Mouse (Mus musculus) adrenal gland, adult 8-10 months (tissue): ENCODE results near the gene Trpm5. TPM values are rescaled to one million over a fixed set of nuclear protein-coding genes. Genes with fewer than 3 reads are reported as not detected.

Experiments used
- DNase-seq: peaks from one replicate; pipeline ENCODE4 v3.0.0; 2022
- total RNA-seq, 4 experiments: library from RNA; stranded (reverse); gene quantifications; 2 replicates each; pipeline ENCODE4 v1.2.4; 2022

Gene Trpm5
- total RNA-seq, 4 experiments from 2014 or later, result 0.17 to 0.32 (median 0.27) TPM

- no peak for DNase-seq
Observed at GRCm38 (mm10) chr7:143037306-143037705, 57.1 kb downstream of the Trpm5 start.

DNA sequence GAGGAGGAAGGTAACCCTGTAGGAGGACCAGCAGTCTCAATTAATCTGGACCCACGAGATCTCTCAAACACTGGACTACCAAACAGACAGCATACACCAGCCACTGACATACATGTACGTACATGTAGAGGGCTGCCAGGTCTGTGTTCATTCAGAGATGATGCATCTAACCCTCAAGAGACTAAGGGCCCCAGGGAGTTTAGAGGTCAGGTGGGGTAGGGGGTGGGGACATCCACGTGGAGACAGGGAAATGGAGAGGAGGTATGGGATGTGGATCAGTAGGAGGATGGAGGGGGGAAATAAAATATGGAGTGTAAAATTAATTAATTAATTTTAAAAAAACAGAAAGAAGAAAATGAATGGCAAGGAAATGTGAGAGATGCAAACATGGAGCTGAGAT is 57.7 kb downstream of the Trpm5 start:
- no peak for DNase-seq

DNA sequence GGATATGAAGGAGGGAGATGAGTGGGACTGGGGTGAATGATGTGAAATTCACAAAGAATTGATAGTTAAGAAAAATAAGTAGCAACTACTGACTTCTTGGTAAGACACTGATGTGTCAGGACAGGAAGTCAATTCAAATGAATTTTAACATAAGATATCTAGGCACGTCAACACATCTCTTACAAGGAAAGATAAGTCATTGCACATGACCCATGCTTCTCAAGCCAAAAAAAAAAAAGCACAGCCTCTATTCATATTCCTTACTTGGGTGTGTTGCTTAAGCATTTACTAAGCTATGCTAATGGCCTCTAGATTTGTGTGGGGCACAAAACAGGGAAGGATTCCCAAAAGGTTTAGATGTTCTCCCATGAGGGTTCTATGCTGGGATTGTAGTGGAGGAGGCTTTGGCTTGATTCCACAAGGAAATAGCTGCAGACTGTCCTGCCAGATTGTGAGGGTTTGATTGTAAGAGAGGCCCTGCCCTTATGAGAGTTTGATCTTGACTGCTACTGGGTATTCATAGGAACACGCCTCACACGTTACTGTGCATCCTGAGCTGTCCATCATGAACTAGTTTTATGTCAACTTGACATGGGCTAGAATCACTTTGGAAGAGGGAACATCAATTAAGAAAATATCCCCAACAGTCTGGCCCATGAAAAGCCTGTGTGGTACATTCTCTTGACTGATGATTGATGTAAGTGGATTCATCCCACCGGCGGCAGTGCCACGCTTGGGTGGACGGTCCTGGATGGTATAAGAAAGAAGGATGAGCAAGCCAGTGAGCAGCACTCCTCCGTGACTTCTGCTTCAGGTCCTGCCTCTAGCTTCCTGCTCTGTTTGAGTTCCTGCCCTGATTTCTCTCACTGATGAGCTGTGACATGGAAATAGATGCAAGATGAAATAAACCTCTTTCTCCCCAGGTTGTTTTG is 59.7 kb downstream of the Trpm5 start:
- no peak for DNase-seq

- no peak for DNase-seq
Observed at GRCm38 (mm10) chr7:143034112-143034511, 60.3 kb downstream of the Trpm5 start.

- no peak for DNase-seq
Observed at GRCm38 (mm10) chr7:143033581-143033980, 60.9 kb downstream of the Trpm5 start.

DNA sequence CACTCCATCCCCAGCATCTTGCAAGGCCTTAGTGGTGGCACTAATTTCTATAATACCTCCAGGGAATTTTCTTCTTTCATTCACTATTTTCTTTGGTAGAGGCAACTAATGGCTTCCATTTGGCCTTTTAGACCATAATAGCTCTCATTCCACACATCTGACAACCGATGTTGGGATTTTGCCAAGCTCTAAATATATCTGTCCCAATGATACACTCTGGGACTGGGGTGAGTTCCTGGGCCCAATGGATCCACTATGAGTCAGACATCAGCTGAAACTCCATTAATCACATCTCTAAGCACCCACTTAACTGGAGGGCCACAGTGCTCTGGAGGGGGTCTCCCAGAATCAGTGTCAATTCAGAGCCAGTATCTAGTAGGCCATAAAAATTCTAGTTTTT is 62.6 kb downstream of the Trpm5 start:
- no peak for DNase-seq

DNA sequence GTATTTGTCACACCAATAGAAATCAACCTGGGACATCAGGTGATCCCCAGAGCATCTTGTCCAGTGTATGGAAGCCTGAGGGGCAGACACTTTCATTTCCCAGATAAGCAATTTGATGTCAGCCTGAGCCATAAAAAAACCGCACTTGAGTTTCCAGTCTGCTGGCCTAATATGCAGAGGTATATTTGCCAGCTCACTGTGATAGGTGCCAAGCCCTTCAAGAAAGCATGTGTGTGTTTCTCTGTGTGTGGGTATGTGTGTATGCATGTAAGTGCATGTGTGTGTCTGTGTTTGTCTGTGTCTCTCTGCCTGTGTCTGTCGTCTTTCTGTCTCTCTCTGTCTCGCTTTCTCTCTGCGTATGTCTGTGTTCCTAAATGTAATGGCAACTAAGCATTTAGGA is 67.2 kb downstream of the Trpm5 start:
- DNase-seq, result no peak

DNA sequence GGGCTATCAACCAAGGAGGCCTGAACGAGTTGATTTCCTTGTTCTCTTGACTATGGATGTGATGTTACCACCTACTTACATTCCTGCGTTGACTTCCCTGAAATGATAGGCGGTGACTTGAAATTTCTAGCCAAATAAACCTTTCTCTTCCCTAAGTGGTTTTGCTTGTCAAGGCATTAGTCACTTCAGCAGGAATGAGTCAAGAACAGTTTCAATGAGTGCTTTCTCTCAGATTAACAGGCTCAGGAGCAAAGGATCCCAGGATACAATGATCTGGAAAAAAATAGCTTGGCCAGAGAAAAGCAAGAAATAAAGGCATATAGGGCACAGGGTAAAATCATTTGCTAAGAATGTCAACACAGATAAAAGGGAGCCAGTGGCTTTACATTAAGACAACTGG is 68.9 kb downstream of the Trpm5 start:
- DNase-seq, result no peak

DNA sequence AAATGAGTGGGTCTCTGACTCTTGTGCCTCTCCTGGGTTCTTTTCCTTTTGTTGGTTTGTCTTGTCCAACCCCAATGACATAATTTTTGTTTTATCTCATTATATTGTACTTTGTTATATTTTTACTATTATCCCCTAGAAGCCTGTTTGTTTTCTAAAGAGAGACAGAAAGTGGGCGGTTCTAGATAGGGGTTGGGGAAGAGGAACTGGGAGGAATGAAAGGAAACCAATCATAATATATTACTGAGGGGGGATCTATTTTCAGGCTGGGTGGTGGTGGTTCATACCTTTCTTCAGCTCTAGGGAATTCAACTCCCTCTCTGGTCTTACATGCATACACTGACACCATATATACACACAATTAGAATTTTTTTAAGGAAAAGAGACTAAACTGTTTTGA is 70.1 kb downstream of the Trpm5 start:
- no peak for DNase-seq

DNA sequence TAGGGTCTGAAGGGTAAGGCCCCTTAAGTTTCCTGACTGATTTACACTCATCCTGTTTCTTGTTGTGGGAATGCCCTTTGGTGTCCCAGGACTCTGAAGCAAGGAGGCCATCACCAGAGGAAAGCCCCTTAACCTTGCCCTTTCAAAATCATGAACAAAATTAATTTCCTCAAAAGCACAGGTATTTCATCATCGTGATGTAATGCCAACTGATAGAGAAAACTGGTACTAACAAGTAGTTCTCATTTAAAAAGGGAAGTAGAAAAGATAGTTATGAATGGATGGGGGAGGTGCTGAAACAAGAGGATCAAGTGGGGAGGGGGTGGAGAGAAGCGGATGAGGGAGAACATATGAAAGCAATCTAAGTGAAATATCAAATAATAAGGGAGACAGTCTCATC is 70.9 kb downstream of the Trpm5 start:
- DNase-seq, result no peak

- no peak for DNase-seq
Observed at GRCm38 (mm10) chr7:143021356-143022164, 72.9 kb downstream of the Trpm5 start.

- DNase-seq, result no peak
Observed at GRCm38 (mm10) chr7:143020764-143021163, 73.7 kb downstream of the Trpm5 start.

DNA sequence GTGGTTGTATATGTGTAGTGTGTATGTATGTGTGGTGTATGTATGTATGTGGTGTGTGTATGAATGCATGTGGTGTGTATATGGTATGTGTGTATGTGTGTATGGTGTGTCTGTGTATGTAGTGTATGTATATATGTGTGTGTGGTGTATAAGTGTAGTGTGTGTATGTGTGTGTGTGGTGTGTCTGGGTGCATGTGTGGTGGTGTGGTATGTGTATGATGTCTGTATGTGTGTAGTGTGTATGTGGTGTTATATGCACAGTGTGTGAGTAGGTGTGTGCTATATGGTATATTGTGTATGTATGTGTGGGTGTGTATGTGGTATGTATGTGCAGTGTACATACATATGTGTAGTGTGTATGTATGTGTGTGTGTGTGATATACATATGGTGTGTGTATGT is 74.4 kb downstream of the Trpm5 start:
- no peak for DNase-seq

Other genes with a start within 250 kb of the Trpm5 start
- 1,000 to 10,000 TPM in 1 of 4 experiments, 100 to 1,000 TPM in 3; 646 to 1,053 (median 762) TPM for gene Th, start 163.5 kb downstream of the Trpm5 start, total RNA-seq
- gene Ascl2, start 125.4 kb downstream of the Trpm5 start, total RNA-seq, result 1 to 10 TPM in 1 of 4 experiments, under 1 TPM in 1, not detected in 2; 0.75 to 2.0 TPM
- gene Tspan32, start 89.6 kb downstream of the Trpm5 start, total RNA-seq, result 1 to 10 TPM; 1.1 to 2.3 (median 1.7) TPM
- 100 to 1,000 TPM; 689 to 780 (median 728) TPM for gene Cd81, start 41.9 kb downstream of the Trpm5 start, total RNA-seq
- gene Tssc4, start 25.4 kb downstream of the Trpm5 start, total RNA-seq, result 10 to 100 TPM; 26.5 to 36.9 (median 33.5) TPM
- gene Kcnq1, start 11.7 kb upstream of the Trpm5 start, total RNA-seq, result 10 to 100 TPM in 2 of 4 experiments, 1 to 10 TPM in 2; 3.7 to 14.9 (median 9.0) TPM